Mouse (Mus musculus) embryonic facial prominence, embryonic 11.5 days (tissue): ENCODE data around the gene Nmnat2. TPM values are rescaled to one million over a fixed set of nuclear protein-coding genes. Genes with fewer than 3 reads are reported as not detected.

Source experiments
- ATAC-seq: fragments of 200-750 bp; cut with Nextera tagmentation; replicated peaks from 2 replicates; pipeline ENCODE4 v1.8.0; 2017; ENCODE audit warnings: low read depth; ENCODE audit not compliant: insufficient number of reproducible peaks, low FRiP score, low TSS enrichment
- DNase-seq: peaks from one replicate; pipeline ENCODE4 v3.0.0-alpha.2; 2015; ENCODE audit warnings: low spot score
- H3K27ac ChIP-seq: fragments of 300-500 bp; sonication (generic); replicated peaks from 2 replicates; pipeline ENCODE4 v1.5.1; 2014; ENCODE audit warnings: mild to moderate bottlenecking, low read depth, low read length, control low read depth
- H3K27me3 ChIP-seq: fragments of 300-500 bp; sonication (generic); 2 replicates; pipeline ENCODE4 v1.6.1; 2014; ENCODE audit warnings: mild to moderate bottlenecking, low read length, moderate library complexity, mixed read lengths; ENCODE audit not compliant: control insufficient read depth, insufficient read depth
- H3K36me3 ChIP-seq: fragments of 300-500 bp; sonication (generic); replicated peaks from 2 replicates; pipeline ENCODE4 v1.6.1; 2014; ENCODE audit warnings: low read depth, mild to moderate bottlenecking, low read length, moderate library complexity, mixed read lengths; ENCODE audit not compliant: control insufficient read depth, insufficient read depth
- H3K4me1 ChIP-seq: fragments of 300-500 bp; sonication (generic); 2 replicates; pipeline ENCODE4 v1.6.1; 2014; ENCODE audit warnings: low read length, mixed read lengths; ENCODE audit not compliant: control insufficient read depth, insufficient read depth
- H3K4me2 ChIP-seq: fragments of 300-500 bp; sonication (generic); 2 replicates; pipeline ENCODE4 v1.6.1; 2014; ENCODE audit warnings: low read depth, mild to moderate bottlenecking, control low read depth, low read length, moderate library complexity
- H3K4me3 ChIP-seq: fragments of 300-500 bp; sonication (generic); 2 replicates; pipeline ENCODE4 v1.5.1; 2014; ENCODE audit warnings: low read depth, low read length, control low read depth
- H3K9ac ChIP-seq: fragments of 300-500 bp; sonication (generic); replicated peaks from 2 replicates; pipeline ENCODE4 v1.6.1; 2014; ENCODE audit warnings: mild to moderate bottlenecking, control low read depth, low read length
- H3K9me3 ChIP-seq: fragments of 300-500 bp; sonication (generic); replicated peaks from 2 replicates; pipeline ENCODE4 v1.6.1; 2016; ENCODE audit warnings: mild to moderate bottlenecking, low read length, inconsistent platforms, mixed read lengths; ENCODE audit not compliant: control insufficient read depth
- WGBS: fragments of 180-500 bp; shearing (Covaris S2); extraction: QIAGEN DNeasy Blood & Tissue Kit; methylation state at CpG from one replicate; pipeline ENCODE4 v1.1.7; 2014; 5-methylcytosine and 5-hydroxymethylcytosine counted together
- polyA plus RNA-seq: library from polyadenylated mRNA; unstranded; fragments of >200 nt; fragmentation: Nextera tagmentation; extraction: Ambion mirVana; gene quantifications from 2 replicates; pipeline ENCODE4 v1.2.1, GENCODE M21; 2014

Nmnat2 gene
- polyA plus RNA-seq, 1 experiment from 2014 or later: 4.3 TPM

GRCm38 (mm10) chr1:153041046-153041445, 86.3 kb downstream of the Nmnat2 start:
- H3K9me3 ChIP-seq: no peaks in the 10 kb centered on the region
- ATAC-seq: no peak
- H3K4me3 ChIP-seq: no peak overlapping the region
- H3K4me2 ChIP-seq: no peak overlapping the region
- no peak overlapping the region for H3K27ac ChIP-seq
- H3K4me1 ChIP-seq: no peaks in the 10 kb centered on the region
- H3K36me3 ChIP-seq: no peaks in the 10 kb centered on the region
- 78% methylated on average over 2 of the region's 2 CpGs for WGBS
- H3K27me3 ChIP-seq: no peaks in the 10 kb centered on the region
- H3K9ac ChIP-seq: no peak overlapping the region
- no peak for DNase-seq

DNA sequence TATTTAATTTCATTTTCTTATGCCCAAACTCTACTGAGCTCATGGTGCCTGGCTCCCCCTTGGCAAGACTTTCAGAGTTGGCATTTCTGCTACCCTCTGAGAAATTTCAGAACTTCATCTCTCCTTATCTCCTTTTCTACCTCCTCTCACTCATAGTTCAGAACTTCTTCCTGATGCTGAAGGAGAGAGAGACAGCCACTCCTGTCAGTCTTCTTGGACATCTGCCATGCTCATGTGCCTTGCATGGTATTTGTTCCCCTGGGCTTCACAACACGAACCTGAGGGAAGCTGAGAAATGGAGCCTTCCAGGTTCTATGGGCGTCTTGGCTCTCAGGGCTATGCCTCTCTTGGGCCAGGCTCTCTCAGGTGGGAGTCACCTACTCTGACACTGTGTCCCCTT, 87.5 kb downstream of the Nmnat2 start:
- ATAC-seq (no peak), DNase-seq (no peak)
- H3K9me3 ChIP-seq: no peaks in the 10 kb centered on the region
- no peak overlapping the region for H3K4me3 ChIP-seq
- no peaks in the 10 kb centered on the region for H3K36me3 ChIP-seq
- H3K9ac ChIP-seq: no peak overlapping the region
- no peaks in the 10 kb centered on the region for H3K4me1 ChIP-seq
- 72% methylated on average over 2 of the region's 2 CpGs for WGBS
- no peak overlapping the region for H3K27ac ChIP-seq
- no peak overlapping the region for H3K4me2 ChIP-seq
- H3K27me3 ChIP-seq: no peaks in the 10 kb centered on the region

DNA sequence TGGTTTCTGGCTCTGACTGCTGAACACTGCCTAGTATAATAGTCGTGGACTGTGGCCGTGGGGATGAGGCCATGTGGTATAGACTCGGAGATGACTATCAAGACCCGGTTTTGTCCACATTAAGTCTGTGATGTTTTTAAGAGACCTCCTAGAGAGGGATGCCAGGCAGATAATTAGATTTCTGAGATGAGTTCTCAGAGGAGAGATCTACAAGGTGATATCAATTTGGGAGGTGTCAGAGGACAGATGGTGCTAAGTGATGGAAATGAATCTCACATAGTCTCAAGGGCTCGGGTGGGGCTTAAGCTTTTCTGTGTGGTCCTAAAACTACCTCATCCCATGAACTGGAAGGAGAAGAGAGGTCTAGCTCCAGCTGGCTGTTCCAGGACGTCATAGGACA, 88.5 kb downstream of the Nmnat2 start:
- Histone ChIP-seq H3K9ac (no peak overlapping the region), H3K27ac (no peak overlapping the region)

GRCm38 (mm10) chr1:153045368-153045767, 90.6 kb downstream of the Nmnat2 start:
- Histone ChIP-seq H3K4me2 (no peak overlapping the region), H3K27me3 (no peaks in the 10 kb centered on the region), H3K4me3 (no peak overlapping the region), H3K9ac (no peak overlapping the region), H3K9me3 (no peaks in the 10 kb centered on the region), H3K4me1 (no peaks in the 10 kb centered on the region), H3K36me3 (no peaks in the 10 kb centered on the region), H3K27ac (no peak overlapping the region)
- 84% methylated on average over 11 of the region's 11 CpGs for WGBS
- DNase-seq (no peak), ATAC-seq (no peak)

More for the DNA sequence above, 88.5 kb downstream of the Nmnat2 start:
- no peaks in the 10 kb centered on the region for H3K27me3 ChIP-seq
- H3K4me2 ChIP-seq: no peak overlapping the region
- no peaks in the 10 kb centered on the region for H3K36me3 ChIP-seq
- WGBS: 66% methylated on average over 6 of the region's 6 CpGs
- no peak for ATAC-seq
- no peaks in the 10 kb centered on the region for H3K9me3 ChIP-seq
- no peak overlapping the region for H3K4me3 ChIP-seq
- DNase-seq: no peak
- no peaks in the 10 kb centered on the region for H3K4me1 ChIP-seq

DNA sequence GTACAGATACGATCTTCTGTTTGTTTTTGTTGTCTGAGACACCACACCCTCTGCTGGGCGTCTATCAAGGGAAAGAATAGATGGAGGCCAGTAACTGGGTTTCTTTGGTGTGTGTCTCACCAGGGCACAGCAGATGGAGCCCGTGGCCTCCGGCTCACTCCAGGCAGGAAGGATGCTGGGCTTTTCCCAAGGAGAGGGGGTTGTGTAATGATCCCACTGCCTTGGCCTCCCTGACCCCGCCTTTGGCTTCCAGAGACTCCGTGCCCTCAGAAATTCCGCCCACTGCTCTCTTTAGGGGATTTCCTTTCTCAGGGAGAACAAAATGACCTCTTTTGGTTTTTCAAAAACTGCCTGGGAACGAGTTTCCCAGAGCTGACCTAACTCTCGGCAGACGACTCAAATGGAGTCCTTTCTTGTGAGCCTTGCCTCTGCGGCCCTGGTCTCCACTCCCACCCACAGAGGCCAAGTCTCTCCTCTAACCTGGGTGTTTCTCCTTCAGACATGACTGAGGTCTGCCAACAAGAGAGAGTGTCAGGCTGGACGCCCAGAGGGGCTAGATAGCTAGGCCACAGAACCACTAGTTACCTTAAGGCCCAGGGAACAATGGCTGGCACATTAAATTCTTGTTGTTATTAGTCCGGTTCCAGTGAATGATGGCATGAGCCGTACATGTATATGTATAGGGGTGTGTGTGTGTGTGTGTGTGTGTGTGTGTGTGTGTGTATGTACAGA, 93.5 kb downstream of the Nmnat2 start:
- H3K9me3 ChIP-seq: no peaks in the 10 kb centered on the region
- H3K9ac ChIP-seq: no peak overlapping the region
- H3K4me1 ChIP-seq: no peaks in the 10 kb centered on the region
- H3K4me2 ChIP-seq: no peak overlapping the region
- no peak overlapping the region for H3K4me3 ChIP-seq
- no peak overlapping the region for H3K27ac ChIP-seq
- no peaks in the 10 kb centered on the region for H3K36me3 ChIP-seq
- no peaks in the 10 kb centered on the region for H3K27me3 ChIP-seq
- DNase-seq: peak; percentile 62
- ATAC-seq: 0 out of 2 replicates have a peak, but pooled peaks have one; percentile 57
- WGBS: 17% methylated on average over 14 of the region's 14 CpGs

- Histone ChIP-seq H3K36me3 (no peaks in the 10 kb centered on the region), H3K4me1 (peaks cover 2% of the 10 kb centered on the region; the same call in 1 of the 2 replicates), H3K9me3 (no peaks in the 10 kb centered on the region), H3K9ac (no peak overlapping the region), H3K4me2 (no peak overlapping the region), H3K4me3 (no peak overlapping the region), H3K27ac (no peak overlapping the region), H3K27me3 (no peaks in the 10 kb centered on the region)
- DNase-seq: no peak
- WGBS: 77% methylated on average over 2 of the region's 2 CpGs
- no peak for ATAC-seq
These were observed 94.7 kb downstream of the Nmnat2 start for GRCm38 (mm10) chr1:153049451-153049850.

DNA sequence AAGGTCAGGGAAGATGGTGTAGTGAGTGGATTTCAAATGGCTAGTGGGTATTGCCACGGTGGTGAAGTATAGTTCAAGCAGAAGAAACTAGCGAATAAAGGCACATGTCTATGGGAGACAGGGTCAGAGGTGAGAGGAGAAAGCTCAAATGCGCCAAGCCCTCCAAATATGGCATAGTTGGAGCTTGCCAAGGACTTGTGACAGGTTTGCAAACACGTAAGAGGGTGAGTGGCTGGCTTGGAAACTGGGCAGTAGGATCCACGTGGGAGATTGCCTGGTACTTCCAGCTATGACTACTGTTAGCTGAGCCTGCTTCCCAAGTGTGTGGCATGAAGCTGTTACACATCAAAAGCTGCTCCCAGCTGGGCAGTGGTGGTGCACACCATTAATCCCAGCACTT, 96.7 kb downstream of the Nmnat2 start:
- Histone ChIP-seq H3K27ac (no peak overlapping the region), H3K27me3 (no peaks in the 10 kb centered on the region)

GRCm38 (mm10) chr1:153053619-153054018, 98.8 kb downstream of the Nmnat2 start:
- H3K27ac ChIP-seq: no peak overlapping the region
- no peaks in the 10 kb centered on the region for H3K27me3 ChIP-seq
- peak; percentile 62 for DNase-seq
- no peak overlapping the region for H3K9ac ChIP-seq
- H3K36me3 ChIP-seq: no peaks in the 10 kb centered on the region
- no peak overlapping the region for H3K4me2 ChIP-seq
- H3K4me1 ChIP-seq: peaks cover 5% of the 10 kb centered on the region; the same call in 1 of the 2 replicates
- H3K4me3 ChIP-seq: no peak overlapping the region
- no peaks in the 10 kb centered on the region for H3K9me3 ChIP-seq
- WGBS: 17% methylated on average over 7 of the region's 7 CpGs
- ATAC-seq: no peak

More for the DNA sequence above, 96.7 kb downstream of the Nmnat2 start:
- Histone ChIP-seq H3K4me1 (peaks cover 5% of the 10 kb centered on the region; the same call in 1 of the 2 replicates), H3K4me3 (no peak overlapping the region), H3K36me3 (no peaks in the 10 kb centered on the region), H3K9me3 (no peaks in the 10 kb centered on the region), H3K9ac (no peak overlapping the region), H3K4me2 (no peak overlapping the region)
- ATAC-seq (no peak), DNase-seq (no peak)
- WGBS: 78% methylated on average over 5 of the region's 5 CpGs
